Mouse (Mus musculus) right cerebral cortex, postnatal 36 days (tissue): ENCODE results near the gene Grid2ip.

Experiments used
- DNase-seq, 2 experiments: peaks; one replicate each; pipeline ENCODE4 v3.0.0; 2022; ENCODE audit warnings: low spot score in 2 of 2, mixed read lengths in 1 of 2

The Grid2ip gene

DNA sequence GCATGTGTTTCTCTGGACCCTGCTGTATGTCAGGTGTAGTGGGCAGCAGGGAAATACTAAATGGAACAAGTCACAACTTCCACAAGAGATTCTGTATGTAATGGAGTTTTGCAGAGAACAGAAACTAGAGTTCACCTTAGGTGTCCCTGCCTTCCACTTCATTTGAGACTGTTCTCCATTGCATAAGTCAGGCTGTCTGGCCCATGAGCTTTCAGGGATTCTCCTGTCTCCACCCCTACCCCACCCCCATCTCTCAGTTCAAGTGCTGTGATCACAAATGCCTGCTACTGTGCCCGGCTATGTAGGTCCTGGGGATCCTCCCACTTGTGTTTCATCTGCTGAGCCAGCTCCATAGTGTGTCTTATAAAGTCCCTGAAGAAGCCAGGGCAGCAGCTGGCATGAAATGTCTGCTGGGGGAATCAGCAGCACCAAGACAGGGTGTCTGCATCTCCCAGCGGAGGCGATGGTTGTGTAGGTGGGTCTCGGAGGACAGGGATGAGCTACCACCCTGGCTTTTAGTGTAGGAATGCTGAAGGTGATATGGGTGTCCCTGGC is 53.8 kb downstream of the Grid2ip start:
- DNase-seq, result peak; percentile 20 to 37

DNA sequence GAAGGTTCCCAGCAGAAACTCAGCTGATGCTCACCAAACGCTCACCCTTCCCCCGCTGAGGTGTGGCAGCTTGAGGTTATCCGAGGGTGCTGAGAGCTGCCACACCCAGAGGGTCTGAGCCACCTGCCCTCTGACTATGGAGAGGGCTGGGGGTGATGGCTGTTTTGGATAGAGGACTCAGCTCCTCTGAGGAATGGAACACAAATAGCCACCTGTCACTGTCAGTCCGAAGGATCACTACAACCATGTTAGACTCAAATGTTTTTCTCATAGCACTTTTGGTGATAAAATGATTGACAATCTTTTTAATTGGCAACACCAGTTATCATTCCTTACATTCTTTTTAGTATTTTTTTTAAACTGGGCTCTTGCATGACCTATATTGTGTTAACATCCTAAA is 64.3 kb downstream of the Grid2ip start:
- no peak for DNase-seq

DNA sequence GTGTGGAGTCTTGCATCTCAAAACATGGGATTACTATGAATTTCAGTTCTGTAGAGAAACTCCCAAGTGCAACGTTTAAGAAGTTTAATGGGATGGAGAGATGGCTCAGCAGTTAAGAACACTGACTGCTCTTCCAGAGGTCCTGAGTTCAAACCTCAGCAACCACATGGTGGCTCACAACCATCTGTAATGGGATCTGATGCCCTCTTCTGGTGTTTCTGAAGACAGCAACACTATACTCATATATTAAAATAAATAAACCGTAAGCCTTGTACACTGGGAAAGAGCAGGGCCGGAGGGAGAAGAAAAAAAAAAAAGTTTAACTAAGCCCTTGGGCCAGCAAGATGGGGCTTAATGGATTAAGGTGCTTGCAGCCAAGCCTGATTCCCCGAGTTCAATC is 65.9 kb downstream of the Grid2ip start:
- DNase-seq, result no peak

DNA sequence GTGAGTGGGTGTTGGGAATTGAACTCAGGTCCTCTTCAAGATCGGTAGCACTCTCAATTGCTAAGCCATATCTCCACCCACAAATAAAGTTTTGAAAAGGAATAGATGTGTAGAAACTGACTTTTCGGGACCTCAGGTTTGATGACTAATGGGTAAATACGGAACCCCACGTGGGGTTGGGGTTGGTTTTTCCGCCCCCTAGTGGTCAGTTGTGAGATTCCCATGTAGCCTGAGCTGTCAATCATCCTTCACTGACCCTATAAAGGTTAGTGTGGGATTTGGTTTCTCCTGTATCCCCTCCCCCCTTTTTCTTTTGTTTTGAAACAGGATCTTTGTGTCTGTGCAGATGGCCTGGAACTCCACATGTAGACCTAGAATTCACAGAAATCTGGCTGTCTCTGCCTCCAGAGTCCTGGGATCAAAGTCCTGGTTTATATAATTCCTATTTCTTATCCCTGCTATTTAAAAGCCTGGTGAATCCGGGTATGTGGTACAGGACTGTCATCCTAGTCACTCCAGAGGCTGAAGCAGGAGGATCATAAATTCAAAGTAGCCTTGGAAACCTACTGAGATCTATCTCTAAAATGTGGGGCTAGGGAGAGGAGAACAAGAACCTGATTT is 66.9 kb downstream of the Grid2ip start:
- no peak for DNase-seq

DNA sequence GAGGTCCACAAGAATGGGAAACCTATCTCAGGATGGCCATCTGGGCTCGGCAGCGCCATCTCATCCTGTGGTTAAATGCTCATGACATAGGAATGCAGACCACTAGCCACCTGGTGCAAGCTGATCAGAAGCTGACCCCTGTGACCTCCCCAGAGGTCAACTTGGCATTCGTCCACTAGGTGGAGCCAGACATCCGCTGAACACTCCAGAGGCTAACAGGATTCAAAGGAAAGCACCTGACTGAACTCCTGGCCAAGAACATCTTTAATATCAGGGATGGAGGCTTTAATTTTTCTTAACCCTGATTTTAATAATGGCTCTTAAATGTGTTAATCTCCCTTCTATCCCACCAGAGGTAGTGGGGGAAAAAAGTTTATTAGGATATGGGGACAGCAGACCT is 77.3 kb downstream of the Grid2ip start:
- no peak for DNase-seq

DNA sequence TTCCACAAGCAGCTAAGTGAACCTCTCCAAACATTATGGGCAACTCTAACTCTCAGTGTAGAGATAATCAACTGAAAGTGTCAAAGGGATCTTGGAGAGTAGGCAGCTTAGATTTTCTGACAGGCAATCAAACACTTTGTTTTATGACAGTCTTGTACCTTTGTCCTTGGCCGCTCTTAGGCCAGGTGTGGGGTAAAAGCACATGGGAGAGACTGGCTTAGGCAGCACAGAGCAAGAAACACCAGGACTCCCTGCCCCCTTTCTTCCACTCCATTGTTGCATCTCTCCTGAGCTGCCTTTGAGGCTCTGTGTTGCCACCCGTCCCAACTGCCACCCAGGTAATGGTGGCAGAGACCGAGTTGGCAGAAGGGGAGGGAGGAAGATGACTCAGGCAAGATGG is 84.2 kb downstream of the Grid2ip start:
- DNase-seq, result no peak

DNA sequence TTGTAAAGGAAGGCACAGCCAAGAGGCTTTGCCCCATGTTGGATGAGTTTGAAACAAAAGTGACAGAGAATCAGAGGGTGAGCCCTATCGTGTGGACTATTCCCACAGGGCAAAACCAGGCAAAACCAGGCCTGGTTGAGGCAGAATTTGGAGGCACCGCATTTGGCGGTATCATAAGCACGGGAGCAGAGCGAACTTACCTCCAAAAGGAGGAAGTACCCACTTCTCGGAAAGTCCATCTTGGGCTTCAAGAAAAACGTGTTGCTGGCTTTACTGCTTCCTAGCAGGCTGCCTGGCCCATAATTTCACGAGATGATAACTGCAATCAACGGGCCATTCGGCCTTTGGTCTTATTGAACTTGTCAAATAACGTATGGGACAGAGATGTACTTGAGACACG is 84.6 kb downstream of the Grid2ip start:
- no peak for DNase-seq
